Mouse (Mus musculus): ENCODE measurements around the gene Syngr1.
A peak's percentile ranks its signal among the peaks of the same experiment; 100 is the strongest.

Gene Syngr1

DNA sequence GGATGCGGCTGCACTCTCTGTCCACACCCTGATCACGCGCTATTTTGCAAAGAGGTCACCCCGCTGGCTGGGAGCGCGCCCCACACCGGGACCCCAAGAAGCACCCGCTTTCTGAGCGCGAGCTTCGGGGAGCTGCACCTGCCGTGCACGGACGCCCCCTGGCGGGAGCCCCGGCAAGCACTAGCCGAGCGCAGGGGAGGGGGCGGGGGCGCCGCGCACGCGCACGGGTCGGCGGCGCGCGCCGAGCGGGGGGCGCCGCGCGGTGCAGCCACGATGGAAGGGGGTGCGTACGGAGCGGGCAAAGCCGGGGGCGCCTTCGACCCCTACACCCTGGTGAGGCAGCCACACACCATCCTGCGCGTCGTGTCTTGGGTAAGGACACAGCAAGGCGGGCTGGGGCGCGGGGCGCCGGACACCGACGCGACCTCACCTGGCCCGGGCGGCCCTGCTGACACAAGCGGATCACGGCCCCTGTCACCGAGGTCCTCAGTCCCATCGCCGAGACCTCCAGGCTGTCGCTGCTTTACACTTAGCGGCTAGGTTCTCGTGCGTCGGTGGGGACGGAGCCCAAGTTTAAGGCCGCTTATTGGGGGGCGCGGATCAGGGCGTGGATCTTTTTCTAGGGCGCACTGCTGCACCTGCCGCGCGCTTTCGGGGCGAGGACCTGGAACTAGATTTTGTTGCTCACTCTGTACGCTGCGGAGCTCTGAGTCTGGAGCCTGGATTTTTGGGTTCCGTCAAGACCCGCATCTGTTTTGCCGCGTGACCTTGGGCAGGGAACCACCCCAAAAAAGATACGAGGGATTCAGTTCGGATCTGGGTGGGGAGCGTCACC, at the start of gene Syngr1, which contains the start of gene Rpl3:
Gene Syngr1, plus strand, starts transcription at position 214 of the 835 bp plus-strand sequence.
Gene Rpl3, minus strand, starts transcription at position 748 of the 835 bp plus-strand sequence.
- peak; percentile 77 for DNase-seq (ENCODE audit: low read depth, low spot score)

DNA sequence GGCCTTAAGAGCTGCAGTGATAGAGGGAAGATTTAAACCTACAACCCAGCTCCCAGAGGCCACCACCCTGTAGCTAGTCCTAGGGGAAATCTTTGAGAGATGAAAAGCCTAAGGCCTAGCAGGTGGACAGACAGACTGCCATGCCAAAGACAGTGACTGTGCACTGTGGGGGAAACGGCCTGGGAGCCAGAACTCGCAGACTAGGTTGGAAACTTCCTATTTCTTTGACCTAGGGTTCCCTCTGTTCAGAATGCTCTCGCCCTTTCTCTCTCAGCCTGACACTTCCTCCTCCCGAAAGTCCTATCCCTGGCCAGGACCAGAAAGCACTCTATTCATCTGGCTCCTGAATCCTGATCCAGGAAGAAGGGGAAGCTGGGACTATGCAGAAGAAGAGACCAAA, 49.0 kb upstream of the Syngr1 start:
- DNase-seq (ENCODE audit: low read depth, low spot score): no peak

DNA sequence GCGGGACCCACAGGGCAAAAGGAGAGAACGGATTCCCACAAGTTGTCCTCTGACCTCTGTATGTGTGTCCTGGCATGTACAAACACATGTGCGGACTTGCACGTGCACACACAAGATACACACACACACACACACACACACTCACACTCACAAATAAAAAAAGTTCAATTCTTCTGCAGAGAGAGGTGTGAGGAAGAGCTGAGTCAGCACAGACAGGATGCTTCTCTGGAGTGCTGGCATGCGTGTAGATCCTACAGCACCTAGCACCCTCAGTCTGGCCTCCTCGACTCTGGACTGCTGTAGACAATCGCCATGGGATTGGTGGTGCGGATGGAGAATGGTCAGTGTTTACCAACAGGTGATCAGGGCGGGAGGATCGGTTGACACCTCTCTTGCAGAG, 46.9 kb upstream of the Syngr1 start:
- DNase-seq (ENCODE audit: low read depth, low spot score): no peak

GRCm38 (mm10) chr15:80045749-80046148, 45.4 kb upstream of the Syngr1 start:
- DNase-seq (ENCODE audit: low read depth, low spot score): no peak

GRCm38 (mm10) chr15:80047242-80047641, 43.9 kb upstream of the Syngr1 start:
- DNase-seq (ENCODE audit: low read depth, low spot score): no peak

DNA sequence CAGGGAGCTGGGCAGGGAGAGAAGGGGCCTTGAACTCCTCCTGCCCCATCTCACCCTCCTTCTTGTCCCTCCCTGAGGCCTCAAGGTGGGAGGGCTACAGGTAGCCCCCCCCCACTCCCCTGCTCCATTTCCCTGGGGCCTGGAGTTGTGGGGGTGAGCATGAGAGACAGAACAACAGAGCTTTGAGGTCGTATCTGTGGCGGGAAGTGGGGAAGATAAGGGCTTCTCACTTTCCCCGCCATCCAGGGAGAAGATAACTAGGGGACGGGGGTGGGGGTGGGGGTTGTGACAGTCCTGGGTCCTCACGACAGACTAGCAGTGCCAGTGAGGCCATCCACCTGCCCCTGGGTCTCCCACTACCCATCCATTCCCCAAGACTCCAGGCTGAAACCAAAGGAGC, 43.2 kb upstream of the Syngr1 start:
- DNase-seq (ENCODE audit: low read depth, low spot score): no peak

GRCm38 (mm10) chr15:80050093-80050492, 41.0 kb upstream of the Syngr1 start:
- DNase-seq (ENCODE audit: low read depth, low spot score): peak; percentile 36

GRCm38 (mm10) chr15:80051092-80051761, 39.9 kb upstream of the Syngr1 start:
- DNase-seq (ENCODE audit: low read depth, low spot score): no peak

DNA sequence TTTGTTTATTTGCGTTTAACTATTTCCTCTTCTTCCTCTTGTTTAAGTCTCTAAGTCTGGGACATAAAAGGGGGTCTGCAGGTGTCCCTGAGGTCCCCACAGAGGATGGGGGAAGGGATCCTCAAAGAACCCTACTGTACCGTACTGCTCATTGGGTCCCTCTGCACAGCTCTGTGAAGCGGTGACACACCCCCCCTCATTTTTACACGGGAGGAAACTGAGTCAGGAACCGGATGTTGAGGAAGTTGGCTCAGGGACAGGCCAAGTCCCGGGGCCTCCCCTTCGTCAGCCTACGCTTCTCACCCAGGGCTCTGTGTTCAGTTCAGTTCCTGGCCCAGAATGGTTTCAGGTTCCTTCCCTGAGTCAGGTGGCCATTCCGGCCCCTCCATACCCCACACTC, 39.4 kb upstream of the Syngr1 start:
- no peak for DNase-seq (ENCODE audit: low read depth, low spot score)

GRCm38 (mm10) chr15:80053381-80054033, 37.6 kb upstream of the Syngr1 start:
- DNase-seq (ENCODE audit: low read depth, low spot score): no peak

DNA sequence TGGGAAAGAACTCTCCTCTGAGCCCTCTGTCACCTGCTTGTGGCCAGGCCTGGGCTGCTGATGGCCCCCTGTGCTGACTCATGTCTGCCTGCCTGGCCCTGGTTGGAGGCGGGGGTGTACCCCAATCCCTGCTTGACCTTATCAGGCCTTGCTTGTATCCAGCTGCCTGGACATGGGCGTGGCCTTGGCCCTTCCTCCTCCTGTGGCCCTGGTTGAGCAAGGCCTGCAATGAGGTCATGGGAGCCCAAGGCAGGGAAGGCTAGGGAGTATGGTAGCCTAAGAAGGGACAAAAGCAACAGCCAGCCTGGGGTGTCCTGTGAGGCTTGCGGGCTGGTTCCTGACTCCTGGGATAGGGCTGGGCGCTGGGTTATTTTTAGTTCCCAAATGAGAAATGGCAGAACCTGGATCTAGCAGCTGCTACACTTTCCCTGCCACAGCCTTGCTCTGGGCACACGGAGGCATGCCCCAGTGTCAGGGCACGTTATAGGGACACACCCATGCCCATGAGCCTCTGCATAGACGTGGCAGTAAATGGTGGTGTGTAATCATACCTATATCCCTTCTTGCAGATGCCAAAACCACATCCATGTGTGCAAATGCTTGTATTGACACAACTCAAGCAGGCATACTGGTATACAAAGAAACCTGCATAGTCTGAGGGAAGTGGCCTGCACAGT, 37.0 kb upstream of the Syngr1 start:
- no peak for DNase-seq (ENCODE audit: low read depth, low spot score)

DNA sequence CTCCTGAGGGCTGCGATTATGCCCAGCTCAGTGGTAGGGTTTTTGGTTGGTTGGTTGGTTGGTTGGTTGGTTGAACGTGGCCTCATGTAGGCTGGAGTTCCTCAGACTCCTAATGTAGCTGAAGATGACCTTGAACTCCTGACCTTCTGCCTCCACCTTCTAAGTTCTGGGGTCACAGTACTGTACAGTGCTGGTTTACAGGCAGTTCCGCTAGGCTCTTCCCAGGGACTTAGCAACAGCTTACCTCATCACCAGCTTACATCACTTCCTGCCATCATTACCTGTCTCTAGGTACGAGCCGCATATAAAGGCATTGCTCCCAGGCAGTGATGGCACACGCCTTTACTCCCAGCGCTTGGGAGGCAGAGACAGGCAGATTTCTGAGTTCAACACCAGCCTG, 33.0 kb upstream of the Syngr1 start:
- DNase-seq (ENCODE audit: low read depth, low spot score): no peak

DNA sequence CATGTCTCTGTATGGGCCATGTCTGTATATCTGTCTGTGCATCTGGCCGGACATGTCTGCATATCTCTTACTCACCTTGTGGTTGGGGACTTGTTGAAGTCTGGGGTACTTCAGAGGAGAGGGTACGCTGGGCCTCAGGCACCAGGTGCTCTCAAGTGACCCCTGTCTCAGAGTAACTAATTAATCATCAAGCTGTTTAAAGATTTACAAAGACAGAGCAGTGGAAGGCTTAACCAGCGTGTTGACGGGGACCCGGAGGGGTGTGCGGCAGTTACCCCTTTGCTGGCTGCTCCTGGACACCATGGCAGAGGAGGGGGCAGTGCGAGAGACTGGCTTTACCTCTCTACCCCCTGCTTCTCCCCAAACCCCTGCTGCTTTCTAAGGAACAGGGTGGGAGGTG, 31.5 kb upstream of the Syngr1 start:
- DNase-seq (ENCODE audit: low read depth, low spot score): no peak

GRCm38 (mm10) chr15:80060356-80061070, 30.6 kb upstream of the Syngr1 start:
- DNase-seq (ENCODE audit: low read depth, low spot score): no peak

DNA sequence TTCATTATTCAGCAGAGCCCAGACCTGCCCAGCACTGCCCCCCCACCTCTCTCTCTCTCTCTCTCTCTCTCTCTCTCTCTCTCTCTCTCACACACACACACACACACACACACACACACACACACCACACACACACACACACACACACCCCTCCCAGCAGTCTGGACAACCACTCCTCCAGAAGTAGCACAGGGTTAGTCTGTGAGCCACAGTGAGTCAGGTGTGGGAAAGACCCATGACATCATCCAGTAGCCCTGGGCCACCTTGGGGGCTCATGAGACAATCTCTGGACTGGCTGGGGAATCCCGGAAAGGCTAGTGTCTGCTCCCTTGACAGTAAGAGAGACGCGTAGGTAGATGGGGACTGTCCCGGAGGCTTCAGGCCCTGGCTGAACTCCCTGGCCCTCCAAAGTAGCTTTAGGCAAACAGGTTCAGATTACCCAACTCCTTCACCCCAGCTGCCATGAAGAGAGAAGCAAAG, 30.0 kb upstream of the Syngr1 start:
- peak; percentile 47 for DNase-seq (ENCODE audit: low read depth, low spot score)

- DNase-seq (ENCODE audit: low read depth, low spot score): no peak
These were observed 28.8 kb upstream of the Syngr1 start for GRCm38 (mm10) chr15:80062339-80062738.

GRCm38 (mm10) chr15:80062821-80063220, 28.3 kb upstream of the Syngr1 start:
- DNase-seq (ENCODE audit: low read depth, low spot score): no peak

DNA sequence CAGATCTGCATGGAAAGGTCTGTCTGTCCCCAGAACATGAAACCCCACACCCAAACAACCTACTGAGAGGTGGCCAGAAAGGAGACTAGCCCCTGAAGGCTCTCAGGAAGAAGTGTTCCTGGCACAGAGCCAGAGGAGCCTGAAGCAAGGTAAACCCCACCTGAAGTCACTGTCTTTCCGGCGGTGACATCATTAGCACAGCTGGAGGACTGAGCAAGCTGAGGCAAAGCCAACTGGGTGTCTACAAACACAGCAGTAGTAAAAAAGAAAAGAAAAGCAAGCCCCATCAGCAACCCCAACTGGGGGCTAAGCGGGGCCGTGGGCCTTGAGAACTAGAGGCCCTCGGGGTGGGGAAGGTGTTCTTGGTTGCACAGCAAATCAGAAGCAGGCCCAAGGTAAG, 26.2 kb upstream of the Syngr1 start:
- no peak for DNase-seq (ENCODE audit: low read depth, low spot score)

DNA sequence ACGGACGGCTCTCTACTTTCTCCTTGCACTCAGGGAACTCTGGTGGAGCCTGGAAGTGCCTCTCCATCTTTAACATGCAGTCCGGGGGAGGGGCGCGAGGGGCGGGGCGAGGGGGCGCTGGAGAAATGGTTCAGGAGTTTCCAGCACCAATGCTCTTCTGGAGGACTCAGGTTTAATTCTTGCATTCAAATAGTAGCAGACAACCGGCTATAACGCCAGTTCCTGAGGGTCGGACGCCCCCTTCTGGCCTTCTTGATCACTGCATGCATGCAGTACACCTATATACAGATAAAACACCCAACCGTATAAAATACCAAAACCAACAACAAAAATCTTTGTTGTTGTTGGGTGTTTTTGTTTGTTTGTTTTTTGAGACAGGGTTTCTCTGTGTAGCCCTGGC, 25.7 kb upstream of the Syngr1 start:
- DNase-seq (ENCODE audit: low read depth, low spot score): peak; percentile 45

DNA sequence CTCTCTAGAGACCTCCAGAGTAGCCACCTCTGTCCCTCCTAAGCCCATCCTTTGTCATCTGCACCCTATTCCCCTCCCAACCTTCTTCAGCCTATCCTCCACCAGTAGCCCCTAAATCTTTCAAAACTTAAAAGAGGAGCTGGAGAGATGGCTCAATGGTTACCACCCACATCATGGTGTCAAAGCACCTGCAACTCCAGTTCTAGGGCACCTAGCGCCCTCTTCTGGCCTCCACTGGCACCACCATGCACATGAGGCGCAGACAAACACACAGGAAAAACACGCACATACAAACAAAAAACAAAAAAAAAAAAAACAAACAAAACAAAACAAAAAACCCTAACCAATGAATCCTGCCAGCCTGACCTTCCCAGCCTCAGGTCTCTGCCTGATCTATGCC, 24.6 kb upstream of the Syngr1 start:
- DNase-seq (ENCODE audit: low read depth, low spot score): peak; percentile 50

DNA sequence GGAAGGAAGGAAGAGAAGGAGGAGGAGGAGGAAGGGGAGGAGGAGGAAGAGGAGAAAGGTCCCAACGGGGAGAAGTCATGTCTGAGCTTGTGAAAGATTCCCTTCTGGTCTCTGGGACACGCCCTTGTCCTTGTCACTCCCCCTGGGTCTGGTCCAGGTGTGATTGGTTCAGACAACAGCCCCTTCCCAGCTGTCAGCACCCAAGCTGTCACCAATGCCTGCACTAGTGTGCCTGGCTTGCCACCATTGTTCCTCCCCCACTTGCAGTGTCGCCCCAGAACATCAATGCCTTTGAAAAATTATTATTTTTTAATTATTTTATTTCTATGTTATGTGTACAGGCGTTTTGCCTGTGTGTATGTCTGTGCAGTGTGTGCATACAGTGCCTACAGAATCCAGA, 22.0 kb upstream of the Syngr1 start:
- no peak for DNase-seq (ENCODE audit: low read depth, low spot score)

Measured in CD4-positive helper T cell, adult 2 months (primary cell).